Mouse (Mus musculus): ENCODE data around the gene Mapkapk2. TPM values are rescaled to one million over a fixed set of nuclear protein-coding genes. Genes with fewer than 3 reads are reported as not detected.

Mapkapk2 gene
- total RNA-seq, 2 experiments from 2014 or later, result 212 to 233 TPM

DNA sequence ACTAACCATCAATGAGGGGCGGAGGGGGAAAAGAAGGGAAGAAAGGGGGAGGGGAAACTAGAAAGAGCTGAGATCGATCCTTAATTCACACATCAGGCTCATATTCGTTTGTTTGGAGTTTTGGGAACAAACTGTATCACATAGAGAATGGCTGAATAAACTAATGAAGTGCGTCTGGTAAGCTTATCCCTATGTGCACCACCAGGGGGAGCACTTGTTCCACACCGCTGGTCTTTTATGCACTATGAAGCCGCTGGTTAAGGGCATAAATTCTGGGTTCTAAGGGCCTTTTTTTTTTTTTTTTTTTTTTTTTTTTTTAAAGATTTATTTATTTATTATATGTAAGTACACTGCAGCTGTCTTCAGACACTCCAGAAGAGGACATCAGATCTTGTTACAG, 18.3 kb upstream of the Mapkapk2 start:
- peak; percentile 58; the same call in 1 of the 2 replicates for ATAC-seq (replicated peaks; ENCODE audit: poor library complexity, severe bottlenecking)

DNA sequence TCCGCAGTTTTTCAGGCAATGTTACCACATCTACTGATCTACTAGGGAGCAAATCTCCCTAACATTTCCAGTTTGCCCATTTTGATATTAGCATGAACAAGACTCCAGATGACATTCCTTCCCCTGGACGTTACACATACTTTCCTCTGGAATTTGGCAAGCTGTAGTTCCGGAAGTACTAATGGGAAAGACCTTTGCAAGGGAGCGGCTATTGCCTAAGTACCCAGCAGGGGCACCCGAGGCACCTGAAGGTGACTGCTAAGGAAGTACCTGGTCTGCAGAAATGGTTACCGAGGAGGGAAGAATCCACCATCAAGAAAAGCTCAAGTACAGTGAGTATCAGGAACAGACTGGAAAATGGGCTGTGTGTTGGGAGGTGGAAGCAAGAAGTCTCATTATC, 14.9 kb upstream of the Mapkapk2 start:
- no peak for ATAC-seq (replicated peaks; ENCODE audit: poor library complexity, severe bottlenecking)

DNA sequence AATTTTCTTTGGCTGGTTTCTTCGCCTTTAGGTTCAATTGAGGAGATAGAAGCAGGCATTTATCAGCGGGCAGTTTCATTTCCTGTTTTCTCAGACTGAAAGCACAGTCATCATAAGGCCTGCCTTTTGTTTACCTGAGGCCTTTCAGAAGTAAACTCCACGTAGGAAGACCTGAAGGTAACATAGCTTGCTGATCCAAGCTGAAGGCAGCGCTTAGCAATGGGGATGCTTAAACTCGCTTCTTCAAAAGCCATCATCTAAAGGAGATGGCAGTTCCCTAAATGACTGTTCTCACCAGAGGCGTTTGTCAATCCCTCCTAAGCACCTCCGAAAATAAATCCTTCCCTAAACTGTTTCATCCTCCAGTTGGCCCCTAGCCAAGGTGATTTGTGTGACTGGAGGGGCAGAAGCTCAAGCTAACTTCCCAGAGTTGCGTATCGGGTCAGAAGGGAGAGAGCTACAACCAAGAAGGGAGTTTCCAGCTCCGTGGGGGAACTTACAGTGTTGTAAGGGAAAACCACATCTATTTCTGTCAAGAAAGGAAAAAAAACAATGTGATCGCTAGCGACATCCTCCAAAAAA, 13.0 kb upstream of the Mapkapk2 start:
- ATAC-seq (replicated peaks; ENCODE audit: poor library complexity, severe bottlenecking), result peak; percentile 90

DNA sequence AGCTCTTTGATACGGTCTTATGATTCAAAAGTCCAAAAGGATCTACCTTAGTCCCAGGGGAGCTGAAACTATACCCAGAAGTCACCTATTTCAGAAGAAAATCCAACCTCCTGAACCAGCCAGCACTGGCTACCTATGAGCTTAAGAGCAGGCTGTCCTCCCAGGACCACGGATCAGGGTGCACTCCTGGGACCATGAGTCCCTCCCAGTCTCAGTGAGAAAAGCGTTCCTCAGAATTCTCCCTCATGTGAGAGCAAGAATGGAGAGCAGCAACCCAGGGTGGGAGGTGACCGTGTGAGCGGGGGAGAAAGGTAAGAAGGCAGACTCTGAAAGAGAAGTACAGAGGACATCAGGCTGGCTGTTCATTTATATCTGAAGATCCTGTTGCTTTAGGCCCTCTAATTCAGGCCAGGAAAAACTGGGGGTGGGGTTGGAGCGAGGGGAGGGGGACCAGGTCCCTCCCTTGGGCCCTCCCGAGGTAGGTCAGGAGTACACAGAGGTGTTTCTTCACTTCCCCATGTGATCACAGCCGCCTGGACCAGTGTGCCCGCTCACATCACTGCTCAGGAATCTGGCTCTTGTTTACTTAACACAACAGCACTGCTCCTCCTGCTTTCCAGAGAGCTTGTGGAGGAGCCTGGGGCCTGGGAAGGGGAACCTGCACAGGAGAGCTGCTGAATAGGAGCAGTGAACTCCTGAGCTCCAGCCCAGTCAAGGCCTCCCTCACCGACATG, 10.1 kb upstream of the Mapkapk2 start:
- no peak for ATAC-seq (replicated peaks; ENCODE audit: poor library complexity, severe bottlenecking)

DNA sequence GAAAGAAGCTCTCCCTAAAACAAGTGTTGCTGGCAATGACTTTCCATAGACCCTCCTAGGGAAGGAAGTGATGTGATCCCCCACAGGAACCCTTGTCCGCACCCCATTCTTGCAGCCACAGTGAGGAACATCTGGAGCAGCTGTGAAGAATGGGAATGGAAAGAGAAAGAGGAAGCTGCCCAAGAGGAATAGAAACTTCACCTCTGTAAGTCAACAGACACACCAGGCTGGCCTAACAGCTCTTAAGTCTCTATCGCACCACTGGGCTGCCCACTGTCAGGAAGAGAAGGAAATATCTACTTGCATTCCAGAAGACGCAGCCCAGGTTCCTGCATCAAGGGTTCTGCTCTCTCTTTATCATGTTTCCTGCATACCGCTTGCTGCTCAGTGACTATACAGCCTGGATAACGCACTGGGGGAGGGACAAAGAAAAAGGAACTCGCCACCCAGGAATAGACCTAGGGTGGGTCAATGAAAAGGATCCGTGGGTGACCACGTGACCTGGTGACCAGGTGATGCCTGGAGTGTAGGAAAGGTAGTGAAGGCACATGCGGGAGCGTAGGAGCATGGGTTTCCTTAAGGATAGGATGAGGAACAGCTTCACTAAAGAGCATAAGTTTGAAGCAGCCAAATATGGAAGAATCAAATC, 6.3 kb upstream of the Mapkapk2 start:
- ATAC-seq (replicated peaks; ENCODE audit: poor library complexity, severe bottlenecking), result peak; percentile 92

DNA sequence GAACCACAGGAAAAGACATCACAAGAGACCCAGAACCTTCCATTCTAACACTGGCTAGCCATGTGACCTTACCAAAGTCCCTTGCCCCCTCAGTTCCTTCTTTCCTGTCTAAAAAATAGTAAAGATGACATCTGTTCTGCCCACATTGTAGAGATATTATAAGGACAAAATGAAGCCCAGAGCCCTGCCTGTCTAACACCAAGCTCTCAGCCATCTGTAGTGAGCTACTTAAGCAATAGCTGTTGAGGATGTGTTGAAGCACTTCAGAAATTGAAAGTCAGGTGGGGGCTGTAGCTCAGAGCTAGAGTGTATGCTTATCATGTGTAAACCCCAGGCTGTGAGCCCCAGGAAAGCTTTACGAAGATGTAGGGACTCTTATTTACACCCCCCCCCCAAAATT, 3.2 kb upstream of the Mapkapk2 start:
- ATAC-seq (replicated peaks; ENCODE audit: poor library complexity, severe bottlenecking), result no peak

DNA sequence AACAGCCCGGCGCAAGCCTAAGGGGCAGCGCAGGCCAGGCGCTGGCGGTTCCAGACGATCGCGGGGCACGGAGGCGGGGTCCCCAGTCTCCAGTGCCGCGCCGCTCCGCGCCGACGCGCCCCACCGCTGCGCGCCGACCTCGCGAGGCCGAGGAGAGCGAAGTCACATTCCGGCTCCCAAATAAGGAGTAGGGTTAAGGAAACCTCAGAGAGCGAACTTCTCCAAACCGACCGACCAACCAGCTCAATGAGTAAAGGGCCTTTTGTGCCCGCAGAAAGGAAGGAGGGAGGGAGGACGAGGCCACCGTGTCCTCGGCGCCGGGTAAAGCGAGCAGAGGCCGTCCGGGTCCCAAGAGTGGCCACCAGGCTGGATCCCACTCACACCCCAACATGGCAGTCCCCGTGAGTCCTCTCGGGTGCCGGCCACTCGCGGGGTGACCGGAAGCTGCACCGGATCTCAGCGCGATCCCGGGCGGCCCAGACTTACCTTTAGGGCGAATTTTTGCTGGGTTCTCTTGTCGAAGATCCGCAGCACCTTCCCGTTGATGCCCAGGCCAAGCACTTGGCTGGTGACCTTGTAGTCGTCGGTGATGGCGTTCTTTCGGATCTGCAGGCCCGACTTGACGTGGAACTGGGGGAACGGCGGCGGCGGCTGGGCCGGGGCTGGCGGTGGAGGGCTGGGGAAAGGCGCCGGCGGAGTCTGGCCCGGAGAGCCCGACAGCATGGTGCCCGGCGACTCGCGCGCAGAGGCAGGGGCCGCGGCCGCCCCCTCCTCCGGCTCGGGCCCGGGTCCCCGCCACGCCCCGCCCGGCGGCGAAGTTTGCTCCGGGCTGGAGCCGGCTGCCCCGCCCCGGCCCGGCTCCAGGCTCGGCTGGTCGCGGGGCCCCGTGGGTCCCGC, 575 bp downstream of the Mapkapk2 start:
- peak; percentile 51 for ATAC-seq (replicated peaks; ENCODE audit: poor library complexity, severe bottlenecking)

DNA sequence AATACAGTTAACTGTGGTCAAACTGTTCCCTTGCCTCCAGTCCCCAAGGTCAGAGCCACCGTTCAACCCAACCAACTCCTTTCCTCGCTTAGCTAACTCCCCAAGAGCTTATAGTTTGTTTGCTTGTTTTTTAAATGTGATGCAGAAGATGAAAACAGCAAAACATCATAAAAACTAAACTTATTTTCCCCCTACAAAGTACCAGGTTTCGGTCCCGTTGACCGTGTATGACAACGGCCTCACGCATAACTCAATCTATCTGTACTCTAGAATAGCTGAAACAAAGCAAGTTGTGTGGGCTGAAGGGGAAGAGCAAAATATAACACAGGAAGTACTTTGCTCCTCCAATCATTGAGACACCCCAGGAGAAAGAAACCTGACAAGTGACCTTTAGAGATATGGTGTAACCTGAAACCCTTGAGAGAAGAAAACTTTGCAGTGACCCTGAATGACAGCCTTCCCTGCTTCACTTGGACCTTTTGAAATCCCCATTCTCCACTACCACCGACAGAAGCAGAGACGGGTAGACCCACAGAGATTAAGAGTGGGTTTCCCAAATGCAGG, 1.4 kb downstream of the Mapkapk2 start:
- peak; percentile 8; the same call in 1 of the 2 replicates for ATAC-seq (replicated peaks; ENCODE audit: poor library complexity, severe bottlenecking)

DNA sequence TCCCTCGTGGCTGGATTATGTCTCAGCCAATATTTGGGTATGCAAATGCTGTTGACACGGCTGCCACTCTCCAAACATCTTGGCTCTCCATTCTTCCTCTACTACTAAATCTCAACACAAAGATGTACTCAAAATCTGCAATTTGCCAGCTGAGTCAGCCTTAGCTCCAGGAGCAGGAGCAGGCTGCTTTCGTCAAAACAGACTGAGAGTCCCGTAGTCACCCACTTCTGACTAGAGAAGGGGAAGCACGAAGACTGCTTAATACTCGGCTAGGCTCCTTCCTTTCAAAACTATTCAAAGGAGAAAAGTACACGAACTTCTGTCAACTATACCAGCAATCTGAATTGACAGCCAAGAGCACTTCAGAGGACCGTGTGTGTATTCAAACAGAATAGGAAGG, 2.1 kb downstream of the Mapkapk2 start:
- no peak for ATAC-seq (replicated peaks; ENCODE audit: poor library complexity, severe bottlenecking)

DNA sequence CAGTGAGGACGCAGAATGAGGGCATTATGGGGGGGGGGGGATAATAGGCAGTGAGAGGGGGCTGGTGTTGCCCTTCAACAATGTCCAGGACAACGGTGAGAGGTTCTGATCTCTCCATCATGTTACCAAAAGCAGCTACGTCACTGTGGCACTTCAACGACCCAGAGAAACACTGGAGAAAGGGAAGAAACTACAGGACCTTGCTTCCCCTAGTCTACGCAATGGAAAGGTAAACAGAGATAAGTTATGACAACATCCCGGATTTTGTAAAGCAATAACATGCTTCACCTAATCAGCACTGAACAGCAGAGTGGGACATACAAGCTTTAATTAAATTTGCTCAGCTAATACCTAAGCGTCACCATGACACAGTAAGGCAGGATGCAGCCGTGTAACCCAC, 3.7 kb downstream of the Mapkapk2 start:
- ATAC-seq (replicated peaks; ENCODE audit: poor library complexity, severe bottlenecking), result no peak

DNA sequence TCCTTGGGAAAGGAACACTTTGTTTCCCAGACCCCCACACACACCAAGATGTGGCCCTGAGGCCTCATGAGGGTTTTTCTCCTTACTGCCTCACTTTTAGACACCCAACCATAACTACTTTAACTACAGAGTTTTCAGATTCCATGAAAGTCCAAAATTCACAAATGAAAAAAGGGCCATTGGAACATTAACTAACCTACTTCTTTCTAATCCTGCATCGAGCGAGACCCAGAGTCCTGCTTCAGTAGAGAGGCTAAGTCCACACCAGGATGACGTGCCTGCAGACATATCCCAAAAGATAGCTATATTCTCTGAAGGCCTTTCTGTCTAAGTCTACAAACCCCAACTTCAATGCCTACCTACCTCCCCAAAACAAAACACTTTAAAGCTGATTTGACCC, 4.8 kb downstream of the Mapkapk2 start:
- no peak for ATAC-seq (replicated peaks; ENCODE audit: poor library complexity, severe bottlenecking)

DNA sequence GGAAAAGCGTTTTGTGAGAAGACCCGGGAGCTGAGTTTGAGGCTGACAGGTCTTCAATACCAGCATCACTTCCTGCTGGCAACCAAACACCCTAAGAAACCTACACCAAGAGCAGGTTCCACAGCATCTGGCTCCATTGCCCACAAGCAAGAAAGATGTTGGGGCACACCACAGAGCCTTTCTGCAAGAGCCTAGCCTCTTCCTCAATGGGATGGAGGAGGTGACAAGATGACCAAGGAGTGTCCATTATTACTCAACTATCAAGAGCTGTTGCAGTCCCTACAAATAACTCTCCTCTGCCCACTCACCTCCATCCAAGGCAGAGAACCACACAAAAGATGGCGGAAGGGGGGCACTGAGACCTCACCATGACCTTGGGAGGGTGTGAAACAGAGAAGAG, 5.5 kb downstream of the Mapkapk2 start:
- ATAC-seq (replicated peaks; ENCODE audit: poor library complexity, severe bottlenecking), result peak; percentile 26

DNA sequence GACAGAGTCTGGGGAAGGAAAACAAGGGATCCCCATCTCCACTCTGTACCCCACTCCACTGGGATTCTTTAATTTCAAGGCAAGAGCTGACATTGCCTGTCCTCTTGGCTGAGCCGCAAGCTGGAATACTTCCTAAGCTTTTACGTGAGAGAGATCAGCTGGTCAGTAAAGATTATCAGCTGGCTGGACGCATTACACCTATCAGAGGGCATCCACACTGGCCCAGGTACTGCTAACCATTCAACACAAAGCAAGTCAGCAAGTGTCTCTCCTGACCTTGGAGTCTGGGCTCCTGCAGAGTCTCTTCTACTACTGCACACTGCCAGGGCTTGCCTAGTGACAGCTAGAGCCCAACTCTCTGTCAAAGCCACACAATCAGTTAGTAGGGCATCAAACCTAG, 6.1 kb downstream of the Mapkapk2 start:
- no peak for ATAC-seq (replicated peaks; ENCODE audit: poor library complexity, severe bottlenecking)

DNA sequence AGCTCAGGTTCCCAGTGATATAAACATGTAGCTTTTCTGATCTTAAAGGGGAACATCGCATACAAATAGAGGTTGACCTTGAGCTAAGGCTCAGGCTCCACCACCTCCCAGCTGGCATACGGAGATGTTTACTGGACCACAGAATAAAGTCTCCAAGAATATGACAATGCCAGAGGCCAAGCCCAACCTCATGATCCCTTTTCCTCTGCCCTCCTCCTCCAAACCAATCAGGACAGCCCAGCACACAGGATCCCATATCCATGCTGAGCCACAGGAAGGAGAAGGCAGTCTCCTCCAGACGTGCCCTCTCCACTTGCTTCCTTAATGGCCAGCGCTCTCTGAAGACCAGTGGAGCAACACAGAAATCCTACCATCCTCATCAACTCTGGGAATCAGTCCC, 6.7 kb downstream of the Mapkapk2 start:
- ATAC-seq (replicated peaks; ENCODE audit: poor library complexity, severe bottlenecking), result no peak

DNA sequence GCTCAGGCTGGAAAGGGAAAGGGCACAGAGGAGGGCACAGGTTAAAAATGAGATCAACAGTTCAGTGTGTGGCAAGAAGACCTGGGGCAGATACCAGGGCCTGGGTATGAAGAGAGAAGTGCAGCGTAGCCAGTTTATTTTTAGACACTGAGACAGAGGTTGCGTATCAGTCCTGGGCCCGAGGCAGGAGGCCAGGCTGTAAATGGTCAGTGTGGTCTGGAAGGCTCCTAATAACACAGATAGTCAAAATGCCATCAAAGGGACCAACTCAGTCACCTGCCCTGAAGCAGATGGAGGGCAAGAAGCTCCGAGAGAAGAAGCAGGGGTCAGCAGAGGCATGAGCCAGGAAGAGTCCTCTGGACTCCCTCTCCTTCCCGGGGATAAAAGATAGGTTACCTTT, 7.4 kb downstream of the Mapkapk2 start:
- ATAC-seq (replicated peaks; ENCODE audit: poor library complexity, severe bottlenecking), result peak; percentile 28

DNA sequence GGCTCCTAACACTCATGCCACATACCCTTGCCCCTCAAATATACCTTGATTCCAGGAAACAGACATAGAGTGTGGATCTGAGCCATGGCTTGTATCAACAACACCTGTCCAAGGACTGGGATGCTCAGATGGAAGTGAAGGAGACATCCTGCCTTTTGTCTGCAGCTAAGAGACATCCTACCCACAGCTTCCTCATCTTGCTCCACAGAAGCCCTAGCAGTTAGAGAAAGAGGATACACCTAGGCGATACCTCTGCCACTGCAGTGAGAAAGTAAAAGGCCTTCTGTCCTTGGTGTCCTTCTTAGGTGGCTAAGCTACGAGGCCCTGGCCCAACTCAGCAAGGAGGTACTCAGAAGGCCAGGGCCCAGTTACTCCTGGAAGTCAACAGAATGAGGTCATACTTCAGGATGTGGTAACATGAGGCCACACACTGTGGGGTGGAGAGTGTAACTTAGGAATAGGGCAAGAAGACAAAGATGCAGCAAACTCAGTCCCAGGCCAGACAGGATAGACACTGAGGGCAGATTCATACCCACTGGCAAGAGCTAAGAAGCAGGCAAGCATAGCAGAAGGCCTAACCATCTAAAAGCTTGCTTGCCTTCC, 8.0 kb downstream of the Mapkapk2 start:
- ATAC-seq (replicated peaks; ENCODE audit: poor library complexity, severe bottlenecking), result peak; percentile 37

DNA sequence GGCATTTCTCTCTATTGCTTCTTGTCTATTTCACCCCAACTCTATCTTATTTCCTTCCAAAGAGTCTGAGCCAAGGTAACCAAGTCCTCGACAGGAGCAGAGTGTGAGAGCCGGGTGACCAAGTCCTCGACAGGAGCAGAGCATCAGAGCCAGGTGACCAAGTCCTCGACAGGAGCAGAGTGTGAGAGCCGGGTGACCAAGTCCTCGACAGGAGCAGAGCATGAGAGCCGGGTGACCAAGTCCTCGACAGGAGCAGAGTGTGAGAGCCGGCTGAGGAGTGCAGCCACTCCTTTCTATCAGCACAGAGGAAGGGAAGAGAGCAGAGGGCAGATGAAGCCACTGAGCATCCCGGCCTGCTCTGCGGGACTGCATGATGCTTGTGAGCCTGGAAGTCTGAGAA, 9.1 kb downstream of the Mapkapk2 start:
- ATAC-seq (replicated peaks; ENCODE audit: poor library complexity, severe bottlenecking), result no peak

DNA sequence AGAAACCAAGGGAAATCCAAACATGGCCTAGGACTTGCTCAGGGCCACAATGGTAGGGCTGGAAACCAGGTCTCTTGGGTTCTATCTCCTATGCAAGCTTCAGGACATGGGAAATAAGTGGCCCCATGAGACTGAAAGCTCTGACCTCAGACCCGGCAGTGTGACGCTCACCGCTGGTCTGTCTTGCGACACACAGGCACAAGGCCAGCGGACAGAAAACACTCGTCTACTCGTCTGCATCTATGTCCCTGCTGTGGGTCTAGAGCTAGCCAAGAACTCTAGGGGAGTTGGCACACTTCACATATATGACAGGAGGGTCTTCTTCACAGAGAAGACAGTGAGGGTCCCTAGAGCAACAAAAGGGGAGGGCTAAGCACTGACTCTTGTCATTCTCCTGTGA, 10.7 kb downstream of the Mapkapk2 start:
- ATAC-seq (replicated peaks; ENCODE audit: poor library complexity, severe bottlenecking), result peak; percentile 41

DNA sequence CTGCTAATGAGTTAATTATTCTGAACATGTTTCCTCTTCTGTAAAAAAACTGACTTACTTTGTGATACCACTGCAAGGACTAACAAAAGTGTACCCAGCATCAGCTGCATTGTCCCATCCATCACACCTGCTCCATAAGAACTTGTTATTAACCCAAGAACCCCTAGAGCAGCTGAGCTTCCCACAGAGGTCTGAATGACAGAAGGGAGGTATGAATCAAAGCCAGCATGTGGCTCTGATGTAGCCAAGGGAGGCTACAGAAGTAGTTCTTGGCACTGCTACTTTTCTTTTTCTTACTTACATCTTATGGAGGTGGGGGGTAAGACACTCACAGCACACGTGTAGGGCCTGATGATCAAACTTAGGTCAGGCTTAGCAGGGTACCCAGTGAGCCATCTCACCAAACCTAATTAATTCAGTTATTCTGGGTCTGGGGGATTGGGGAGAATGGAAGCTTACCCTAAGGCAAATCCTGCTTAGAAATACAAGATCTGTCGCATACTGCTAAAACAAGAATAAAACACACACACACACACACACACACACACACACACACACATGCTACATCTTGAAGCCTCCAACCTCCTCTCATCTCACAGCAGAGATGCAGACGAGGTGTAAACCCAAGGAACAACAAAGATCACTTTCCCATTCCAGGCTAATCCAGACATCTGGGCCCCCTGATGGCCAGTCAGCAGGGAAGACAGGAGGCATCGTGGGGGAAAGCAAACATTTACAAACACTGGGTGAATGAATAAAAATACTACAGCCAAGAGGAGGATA, 11.5 kb downstream of the Mapkapk2 start:
- ATAC-seq (replicated peaks; ENCODE audit: poor library complexity, severe bottlenecking), result no peak

Measured in granulocyte monocyte progenitor cell, adult 5-6 weeks (primary cell).